Mouse (Mus musculus) midbrain, embryonic 16.5 days (tissue): ENCODE results near the gene Dnajc19. TPM values are rescaled to one million over a fixed set of nuclear protein-coding genes. Genes with fewer than 3 reads are reported as not detected.

ENCODE experiments used
- ATAC-seq: fragments of 200-750 bp; cut with Nextera tagmentation; 2 replicates; pipeline ENCODE4 v1.8.0; 2017; ENCODE audit warnings: moderate TSS enrichment
- H3K27ac ChIP-seq: fragments of 300-500 bp; sonication (generic); 2 replicates; pipeline ENCODE4 v1.5.1; 2014; ENCODE audit warnings: mild to moderate bottlenecking, low read length, mixed read lengths
- H3K27me3 ChIP-seq: fragments of 300-500 bp; sonication (generic); 2 replicates; pipeline ENCODE4 v1.6.1; 2014; ENCODE audit warnings: low read depth, low read length, mixed read lengths; ENCODE audit not compliant: control insufficient read depth, insufficient read depth
- H3K36me3 ChIP-seq: fragments of 300-500 bp; sonication (generic); 2 replicates; pipeline ENCODE4 v1.6.1; 2014; ENCODE audit warnings: mild to moderate bottlenecking, low read length, moderate library complexity, mixed read lengths; ENCODE audit not compliant: control insufficient read depth, insufficient read depth
- H3K4me1 ChIP-seq: fragments of 300-500 bp; sonication (generic); 2 replicates; pipeline ENCODE4 v1.6.1; 2014; ENCODE audit warnings: mild to moderate bottlenecking, low read length, mixed read lengths; ENCODE audit not compliant: control insufficient read depth, insufficient read depth
- H3K4me2 ChIP-seq: fragments of 300-500 bp; sonication (generic); 2 replicates; pipeline ENCODE4 v1.6.1; 2014; ENCODE audit warnings: mild to moderate bottlenecking, low read length, mixed read lengths
- H3K4me3 ChIP-seq: fragments of 300-500 bp; sonication (generic); 2 replicates; pipeline ENCODE4 v1.5.1; 2014; ENCODE audit warnings: low read depth, mild to moderate bottlenecking, low read length, moderate library complexity, mixed read lengths
- H3K9ac ChIP-seq: fragments of 300-500 bp; sonication (generic); 2 replicates; pipeline ENCODE4 v1.6.1; 2014; ENCODE audit warnings: low read depth, low read length, mixed read lengths
- H3K9me3 ChIP-seq: fragments of 300-500 bp; sonication (generic); replicated peaks from 2 replicates; pipeline ENCODE4 v1.6.1; 2014; ENCODE audit warnings: mild to moderate bottlenecking, low read length, mixed read lengths; ENCODE audit not compliant: control insufficient read depth, poor library complexity, severe bottlenecking
- WGBS: fragments of 180-500 bp; shearing (Covaris S2); extraction: QIAGEN DNeasy Blood & Tissue Kit; methylation state at CpG from one replicate; pipeline ENCODE4 v1.1.7; 2014; 5-methylcytosine and 5-hydroxymethylcytosine counted together
- polyA plus RNA-seq: library from polyadenylated mRNA; unstranded; fragments of >200 nt; fragmentation: Nextera tagmentation; extraction: Ambion mirVana; gene quantifications from 2 replicates; pipeline ENCODE4 v1.2.1, GENCODE M21; 2015

The Dnajc19 gene
- polyA plus RNA-seq, 1 experiment from 2014 or later: 107 TPM

GRCm38 (mm10) chr3:34035706-34036105, 45.4 kb downstream of the Dnajc19 start:
- H3K36me3 ChIP-seq: no peaks in the 10 kb centered on the region
- H3K4me3 ChIP-seq: no peak overlapping the region
- no peak for ATAC-seq
- 80% methylated on average over 3 of the region's 3 CpGs for WGBS
- no peaks in the 10 kb centered on the region for H3K9me3 ChIP-seq
- no peak overlapping the region for H3K27ac ChIP-seq
- H3K4me2 ChIP-seq: no peak overlapping the region
- H3K4me1 ChIP-seq: no peaks in the 10 kb centered on the region
- no peaks in the 10 kb centered on the region for H3K27me3 ChIP-seq
- H3K9ac ChIP-seq: no peak overlapping the region

- 78% methylated on average over 1 of the region's 1 CpGs for WGBS
- Histone ChIP-seq H3K36me3 (no peaks in the 10 kb centered on the region), H3K4me2 (no peak overlapping the region)
These were observed 46.3 kb downstream of the Dnajc19 start for GRCm38 (mm10) chr3:34034803-34035202.

GRCm38 (mm10) chr3:34033720-34034364, 47.3 kb downstream of the Dnajc19 start:
- no peak for ATAC-seq
- Histone ChIP-seq H3K36me3 (no peaks in the 10 kb centered on the region), H3K27ac (no peak overlapping the region), H3K9ac (no peak overlapping the region), H3K4me1 (no peaks in the 10 kb centered on the region), H3K4me3 (no peak overlapping the region), H3K27me3 (no peaks in the 10 kb centered on the region), H3K4me2 (no peak overlapping the region), H3K9me3 (no peaks in the 10 kb centered on the region)
- WGBS: 90% methylated on average over 3 of the region's 3 CpGs

More at GRCm38 (mm10) chr3:34034803-34035202, 46.3 kb downstream of the Dnajc19 start:
- Histone ChIP-seq H3K9ac (no peak overlapping the region), H3K4me1 (no peaks in the 10 kb centered on the region), H3K9me3 (no peaks in the 10 kb centered on the region), H3K4me3 (no peak overlapping the region), H3K27ac (no peak overlapping the region), H3K27me3 (no peaks in the 10 kb centered on the region)
- ATAC-seq: no peak

GRCm38 (mm10) chr3:34030601-34031000, 50.5 kb downstream of the Dnajc19 start:
- Histone ChIP-seq H3K9ac (no peak overlapping the region), H3K27me3 (no peaks in the 10 kb centered on the region), H3K4me3 (no peak overlapping the region), H3K4me2 (no peak overlapping the region), H3K27ac (no peak overlapping the region), H3K36me3 (no peaks in the 10 kb centered on the region), H3K9me3 (no peaks in the 10 kb centered on the region), H3K4me1 (no peaks in the 10 kb centered on the region)
- WGBS: 95% methylated on average over 3 of the region's 3 CpGs
- ATAC-seq: no peak

- Histone ChIP-seq H3K9me3 (no peaks in the 10 kb centered on the region), H3K4me3 (no peak overlapping the region), H3K27ac (no peak overlapping the region), H3K36me3 (no peaks in the 10 kb centered on the region), H3K9ac (no peak overlapping the region), H3K27me3 (no peaks in the 10 kb centered on the region), H3K4me1 (no peaks in the 10 kb centered on the region), H3K4me2 (no peak overlapping the region)
- no peak for ATAC-seq
These were observed 52.2 kb downstream of the Dnajc19 start for GRCm38 (mm10) chr3:34028935-34029334.

GRCm38 (mm10) chr3:34021259-34021828, 59.8 kb downstream of the Dnajc19 start:
- Histone ChIP-seq H3K36me3 (no peaks in the 10 kb centered on the region), H3K4me1 (peaks cover 11% of the 10 kb centered on the region), H3K9me3 (no peaks in the 10 kb centered on the region), H3K4me2 (peak overlapping the region; percentile 52), H3K27ac (no peak overlapping the region), H3K27me3 (no peaks in the 10 kb centered on the region), H3K4me3 (peak overlapping the region; percentile 96), H3K9ac (no peak overlapping the region)
- ATAC-seq: no peak
- 66% methylated on average over 4 of the region's 4 CpGs for WGBS

GRCm38 (mm10) chr3:34020382-34021258, 60.5 kb downstream of the Dnajc19 start:
- H3K9ac ChIP-seq: peak overlapping the region; percentile 99
- H3K36me3 ChIP-seq: no peaks in the 10 kb centered on the region
- 0% methylated on average over 47 of the region's 70 CpGs for WGBS
- peak overlapping the region; percentile 52 for H3K4me2 ChIP-seq
- no peaks in the 10 kb centered on the region for H3K27me3 ChIP-seq
- H3K9me3 ChIP-seq: no peaks in the 10 kb centered on the region
- H3K4me1 ChIP-seq: peaks cover 11% of the 10 kb centered on the region
- peak; percentile 67 for ATAC-seq
- H3K4me3 ChIP-seq: peak overlapping the region; percentile 96
- H3K27ac ChIP-seq: peak overlapping the region; percentile 91

GRCm38 (mm10) chr3:34019540-34020381, 61.4 kb downstream of the Dnajc19 start, which contains the start of gene Fxr1:
Gene Fxr1 (plus strand): TSS chr3:34019943.
- Histone ChIP-seq H3K36me3 (no peaks in the 10 kb centered on the region), H3K9ac (peak within 1 kb of the TSS; percentile 99), H3K4me1 (peaks cover 11% of the 10 kb centered on the region), H3K4me3 (peak within 1 kb of the TSS; percentile 96), H3K9me3 (no peaks in the 10 kb centered on the region), H3K27ac (peak within 1 kb of the TSS; percentile 91), H3K27me3 (no peaks in the 10 kb centered on the region), H3K4me2 (peak within 1 kb of the TSS; percentile 78)
- WGBS: under 1% methylated on average over 68 of the region's 97 CpGs
- ATAC-seq: peak; percentile 97
